Mouse (Mus musculus) embryo, embryonic 10 days (tissue): ENCODE results near the gene Hsd11b2.
"Not testable (repeated sequence)": the region's sequence is repeated elsewhere in the genome, so short reads cannot be mapped to it uniquely, and the experiment has no call there.

Source experiments
- DNase-seq: peaks from one replicate; pipeline ENCODE4 v3.0.0-alpha.2; 2015; ENCODE audit warnings: low spot score

Hsd11b2 gene

GRCm38 (mm10) chr8:105562863-105563262, 44.3 kb downstream of the Hsd11b2 start:
- no peak for DNase-seq

GRCm38 (mm10) chr8:105563871-105564270, 45.3 kb downstream of the Hsd11b2 start:
- DNase-seq, result no peak

DNA sequence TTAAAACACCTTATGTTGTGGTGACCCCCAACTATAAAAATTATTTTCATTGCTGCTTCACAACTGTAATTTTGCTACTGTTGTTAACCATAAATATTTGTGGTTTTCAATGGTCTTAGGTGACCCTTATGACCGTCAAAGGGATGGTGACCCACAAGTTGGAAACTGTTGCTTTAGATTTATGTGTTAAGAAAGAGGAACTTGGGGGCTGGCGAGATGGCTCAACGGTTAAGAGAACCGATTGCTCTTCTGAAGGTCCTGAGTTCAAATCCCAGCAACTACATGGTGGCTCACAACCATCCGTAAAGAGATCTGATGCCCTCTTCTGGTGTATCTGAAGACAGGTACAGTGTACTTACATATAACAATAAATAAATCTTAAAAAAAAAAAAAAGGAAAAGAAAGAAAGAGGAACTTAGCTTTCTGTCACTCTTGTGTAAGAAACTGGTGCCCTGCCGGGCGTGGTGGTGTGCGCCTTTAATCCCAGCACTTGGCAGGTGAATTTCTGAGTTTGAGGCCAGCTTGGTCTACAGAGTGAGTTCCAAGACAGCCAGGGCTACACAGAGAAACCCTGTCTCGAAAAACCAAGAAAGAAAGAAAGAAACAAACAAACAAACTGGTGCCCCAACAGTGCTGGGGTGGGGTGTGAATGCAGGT, 46.1 kb downstream of the Hsd11b2 start:
- DNase-seq, result not testable (repeated sequence)

DNA sequence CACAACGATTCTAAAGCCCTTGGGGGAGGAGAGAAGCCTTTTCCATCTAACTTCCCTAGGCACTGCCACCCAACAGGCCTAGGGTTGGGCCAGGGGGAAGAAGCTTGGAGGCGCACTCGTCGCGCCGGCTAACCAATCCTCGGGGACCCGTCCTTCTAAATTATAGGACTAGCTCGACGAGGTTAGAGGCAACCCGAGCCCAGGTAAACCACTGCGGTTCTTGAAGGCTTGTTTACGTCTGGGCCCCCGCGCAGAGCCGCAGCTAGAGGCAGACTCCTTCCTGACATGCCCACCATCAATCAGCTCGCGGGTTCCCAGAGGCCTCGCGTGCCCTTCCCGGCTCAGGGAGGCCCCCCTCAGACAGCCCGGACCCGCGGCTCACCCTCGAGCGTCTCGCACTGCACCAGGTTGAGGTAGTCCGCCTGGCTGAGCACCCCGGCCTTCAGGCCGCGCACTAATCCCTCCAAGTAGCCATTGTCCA, 46.9 kb downstream of the Hsd11b2 start:
- no peak for DNase-seq

DNA sequence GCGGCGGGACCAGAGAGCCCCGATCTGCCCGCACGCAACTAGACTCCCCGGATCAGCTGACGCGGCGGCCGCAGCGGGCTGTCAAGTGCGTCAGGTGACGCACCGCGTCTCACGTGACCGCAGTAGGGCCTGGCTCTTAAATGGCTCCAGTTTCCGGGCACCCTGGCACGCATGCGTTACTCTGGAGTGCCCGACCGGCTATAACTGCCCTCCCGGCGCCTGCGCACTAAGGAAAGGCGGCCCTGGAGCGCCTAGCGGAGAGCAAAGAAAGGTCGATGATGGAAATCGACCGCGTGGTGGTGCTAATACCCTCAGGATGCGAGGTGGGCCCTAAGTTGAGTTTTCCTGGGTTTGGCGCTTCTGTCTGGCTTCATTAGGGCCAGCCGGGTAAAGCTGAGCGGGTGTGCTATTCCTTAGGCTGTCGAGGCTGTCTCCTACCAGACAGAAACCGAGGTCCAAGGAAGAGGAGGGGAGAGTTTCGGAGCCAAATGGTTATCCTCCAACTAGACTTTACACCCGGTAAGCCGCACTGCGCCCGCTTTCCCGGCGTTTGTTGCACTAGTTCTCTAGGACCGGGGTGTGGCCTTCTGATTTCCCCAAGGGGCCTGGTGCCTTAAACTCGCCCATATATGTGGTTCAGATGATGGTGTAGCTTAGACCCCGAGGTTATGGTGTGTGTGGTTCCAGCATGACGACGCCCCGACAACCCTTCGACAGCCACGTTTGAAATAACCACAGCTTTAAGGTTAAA, 47.6 kb downstream of the Hsd11b2 start, which contains the start of gene Atp6v0d1:
Gene Atp6v0d1 (minus strand): TSS at position 96 of the 751 bp plus-strand sequence.
- peak; percentile 100 for DNase-seq

- peak; percentile 62 for DNase-seq
Measured at GRCm38 (mm10) chr8:105566703-105567595, 48.4 kb downstream of the Hsd11b2 start.

- no peak for DNase-seq
Measured at GRCm38 (mm10) chr8:105571810-105572209, 53.3 kb downstream of the Hsd11b2 start.

DNA sequence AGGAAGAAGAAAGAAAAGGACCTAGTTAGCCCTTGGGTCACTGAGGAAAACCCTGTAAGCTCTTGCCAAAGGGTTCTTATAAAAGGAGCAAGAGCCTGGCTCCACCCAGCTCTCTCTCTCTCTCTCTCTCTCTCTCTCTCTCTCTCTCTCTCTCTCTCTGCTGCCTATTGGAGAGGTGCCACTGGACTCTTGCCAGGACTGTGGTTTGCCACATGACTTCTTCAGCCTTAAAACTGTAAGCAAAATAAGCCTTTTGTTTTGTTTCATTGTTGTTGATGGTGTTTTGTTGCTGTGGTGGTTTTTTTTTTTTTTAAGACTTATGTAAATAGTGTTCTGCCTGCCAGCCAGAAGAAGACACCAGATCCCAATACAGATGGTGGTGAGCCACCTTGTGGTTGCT, 54.9 kb downstream of the Hsd11b2 start:
- DNase-seq, result no peak
